Mouse (Mus musculus) myocyte (in vitro differentiated cells): ENCODE results near the gene Styk1.

Experiments
- E2F4 ChIP-seq: IDR thresholded peaks from one replicate; pipeline ENCODE4 v1.6.1; 2011; ENCODE audit warnings: mild to moderate bottlenecking, control low read depth, moderate library complexity; ENCODE audit not compliant: insufficient read depth
- MAX ChIP-seq: IDR thresholded peaks from one replicate; pipeline ENCODE4 v1.6.1; 2011; ENCODE audit warnings: low read depth, mild to moderate bottlenecking, control low read depth
- MYOD1 ChIP-seq, 3 experiments: IDR thresholded peaks; one replicate each; pipeline ENCODE4 v1.6.1; 2011; ENCODE audit warnings: control low read depth in 2 of 3, low read depth in 2 of 3, mild to moderate bottlenecking in 2 of 3, moderate library complexity in 1 of 3; ENCODE audit not compliant: insufficient read length in 2 of 3, control insufficient read depth in 1 of 3
- MYOG ChIP-seq, 3 experiments: IDR thresholded peaks; one replicate each; pipeline ENCODE4 v1.6.1; 2011; ENCODE audit warnings: control low read depth in 2 of 3, low read depth in 2 of 3, mild to moderate bottlenecking in 2 of 3; ENCODE audit not compliant: insufficient read length in 2 of 3, control insufficient read depth in 1 of 3, insufficient read depth in 1 of 3
- POLR2A ChIP-seq: IDR thresholded peaks from one replicate; pipeline ENCODE4 v1.6.1; 2011; ENCODE audit warnings: low read depth, mild to moderate bottlenecking, control low read depth, moderate library complexity; ENCODE audit not compliant: insufficient read length
- POLR2AphosphoS2 ChIP-seq: IDR thresholded peaks from one replicate; pipeline ENCODE4 v1.6.1; 2011; ENCODE audit warnings: low read depth, control low read depth; ENCODE audit not compliant: insufficient read length
- REST ChIP-seq: IDR thresholded peaks from one replicate; pipeline ENCODE4 v1.6.1; 2011; ENCODE audit warnings: mild to moderate bottlenecking, control low read depth, moderate library complexity; ENCODE audit not compliant: insufficient read depth, insufficient read length
- SRF ChIP-seq: IDR thresholded peaks from one replicate; pipeline ENCODE4 v1.6.1; 2011; ENCODE audit warnings: low read depth; ENCODE audit not compliant: control insufficient read depth, insufficient read length
- TCF12 ChIP-seq: IDR thresholded peaks from one replicate; pipeline ENCODE4 v1.6.1; 2011; ENCODE audit warnings: mild to moderate bottlenecking, control low read depth; ENCODE audit not compliant: poor library complexity, insufficient read depth, severe bottlenecking
- USF1 ChIP-seq: IDR thresholded peaks from one replicate; pipeline ENCODE4 v1.6.1; 2011; ENCODE audit warnings: low read depth, mild to moderate bottlenecking, control low read depth, moderate library complexity

DNA sequence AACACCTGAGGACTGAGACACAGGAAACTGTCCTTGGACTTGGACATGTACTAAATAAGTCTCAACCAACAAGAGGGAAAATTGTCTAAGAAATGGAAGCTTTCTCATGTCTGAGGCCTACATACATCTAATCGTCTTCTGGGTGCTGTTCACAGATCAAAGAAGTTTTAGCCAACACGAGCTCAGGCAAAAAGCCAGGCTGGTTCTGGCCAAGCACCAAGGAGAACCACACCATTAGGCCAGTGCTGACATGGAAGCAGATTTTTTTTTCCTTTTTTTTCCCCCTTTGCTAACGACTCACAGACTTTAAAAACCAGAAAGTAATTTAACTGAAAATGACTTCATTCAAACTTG lies 29.6 kb upstream of the Styk1 start:
- no peak for TF ChIP-seq POLR2A
- no peak for TF ChIP-seq MAX
- no peak for TF ChIP-seq USF1
- TF ChIP-seq MYOD1 (IDR thresholded peaks at IDR 0.05; ENCODE audit: control insufficient read depth in 1 of 3, insufficient read length in 2 of 3, low read depth in 2 of 3), result no peak
- no peak for TF ChIP-seq TCF12
- no peak for TF ChIP-seq MYOG (IDR thresholded peaks at IDR 0.05; ENCODE audit: control insufficient read depth in 1 of 3, insufficient read depth in 1 of 3, insufficient read length in 2 of 3, low read depth in 2 of 3)
- TF ChIP-seq POLR2AphosphoS2, result no peak
- TF ChIP-seq E2F4, result no peak
- TF ChIP-seq REST, result no peak
- TF ChIP-seq SRF, result no peak
